In genomic region chr9:75610571-75611493, GRCm38 (mm10) we compare ENCODE assay signal across 9 mouse cellular contexts. TPM values are rescaled to one million over a fixed set of nuclear protein-coding genes. Genes with fewer than 3 reads are reported as not detected.
DNase-seq lines count a peak whose midpoint lies in the region; ATAC-seq lines count a peak whose summit lies in the region.
"Had no signal": no experiment of that assay in that cellular context is flagged by ENCODE, and none has a peak within 500 bp of the region (broad histone marks: within the 10 kb centered on the region; RNA-seq: fewer than 3 reads in every experiment).

Gene Tmod2 (minus strand): TSS chr9:75611325.

- peak within 1 kb of the TSS; percentile 90 for H3K4me3 ChIP-seq in megakaryocyte, embryonic 14.5 days (replicated peaks)
- peak within 1 kb of the TSS; percentile 72 for H3K4me3 ChIP-seq in intestine, embryonic 15.5 days (replicated peaks)
- H3K4me3 ChIP-seq in limb, embryonic 15.5 days, result peak within 1 kb of the TSS; percentile 74

- H3K4me2 ChIP-seq in intestine, embryonic 15.5 days (replicated peaks), result peak within 1 kb of the TSS; percentile 100
- H3K4me2 ChIP-seq in limb, embryonic 15.5 days, result peak within 1 kb of the TSS; percentile 97

- peaks cover 61% of the 10 kb centered on the region for H3K27me3 ChIP-seq in megakaryocyte, embryonic 14.5 days (replicated peaks)
- no peaks in the 10 kb centered on the region; the same call in 1 of the 2 replicates for H3K27me3 ChIP-seq in intestine, embryonic 15.5 days (replicated peaks)
- 0 out of 2 replicates have a peak, but pooled peaks cover 7% of the 10 kb centered on the region for H3K27me3 ChIP-seq in limb, embryonic 15.5 days

- peaks cover 10% of the 10 kb centered on the region for H3K4me1 ChIP-seq in megakaryocyte, embryonic 14.5 days
- H3K4me1 ChIP-seq in intestine, embryonic 15.5 days (replicated peaks), result no peaks in the 10 kb centered on the region
- H3K4me1 ChIP-seq in limb, embryonic 15.5 days, result peaks cover 6% of the 10 kb centered on the region; the same call in 1 of the 2 replicates

- under 1% methylated on average over 74 of the region's 74 CpGs for WGBS in intestine, embryonic 15.5 days
- WGBS in limb, embryonic 15.5 days, result under 1% methylated on average over 74 of the region's 74 CpGs

- no peaks in the 10 kb centered on the region for H3K36me3 ChIP-seq in megakaryocyte, embryonic 14.5 days (replicated peaks; ENCODE audit: low read length)
- no peaks in the 10 kb centered on the region for H3K36me3 ChIP-seq in intestine, embryonic 15.5 days
- H3K36me3 ChIP-seq in limb, embryonic 15.5 days, result no peaks in the 10 kb centered on the region

- ATAC-seq in megakaryocyte, adult 5-6 weeks (ENCODE audit: poor library complexity, severe bottlenecking), result no peak
- peak; percentile 91 for ATAC-seq in intestine, embryonic 15.5 days
- ATAC-seq in limb, embryonic 15.5 days (ENCODE audit: insufficient number of reproducible peaks, low FRiP score, low TSS enrichment, low read depth), result peak; percentile 80

- no peaks in the 10 kb centered on the region for H3K9me3 ChIP-seq in megakaryocyte, embryonic 14.5 days
- H3K9me3 ChIP-seq in intestine, embryonic 15.5 days, result no peaks in the 10 kb centered on the region
- H3K9me3 ChIP-seq in limb, embryonic 15.5 days, result no peaks in the 10 kb centered on the region

- no peak within 1 kb of the TSS for H3K27ac ChIP-seq in intestine, embryonic 15.5 days
- H3K27ac ChIP-seq in limb, embryonic 15.5 days, result no peak within 1 kb of the TSS

- DNase-seq in embryo, embryonic 10.5 days (ENCODE audit: low spot score), result peak; percentile 83
- DNase-seq in gastrocnemius, postnatal 14 days, result peak; percentile 59
- DNase-seq in neural tube, embryonic 10.5 days (ENCODE audit: extremely low spot score, low spot score), result peak; percentile 84
- peak; percentile 37 for DNase-seq in urinary bladder, postnatal 14 days (ENCODE audit: low spot score)

- peak within 1 kb of the TSS; percentile 43 for H3K9ac ChIP-seq in intestine, embryonic 15.5 days
- H3K9ac ChIP-seq in limb, embryonic 15.5 days, result peak within 1 kb of the TSS; percentile 47

- intact Hi-C loops in gastrocnemius, postnatal 14 days (cut with DNase I; ENCODE audit: low total_unique reads), result no loop called here

RNA-seq across cellular contexts. Expression of gene Tmod2, which starts in this region (rescaled TPM):
- polyA plus RNA-seq in megakaryocyte, embryonic 14.5 days (2012; ENCODE audit: insufficient read depth, low replicate concordance), result not detected in 2 replicates
- not detected in 2 replicates for total RNA-seq in megakaryocyte, adult 5-6 weeks (2015)
- 0.41 TPM in 1 of 2 replicates, not detected in the other for total RNA-seq in megakaryocyte, adult 5-6 weeks (2017)
- 1 to 10 TPM; 7.2 to 8.9 TPM for total RNA-seq in gastrocnemius, postnatal 14 days (2021)
- polyA plus RNA-seq in intestine, embryonic 15.5 days (2015; fragmentation: Nextera tagmentation; extraction: Ambion mirVana), result 16.1 and 20.8 TPM in 2 replicates
- 21.8 and 27.4 TPM in 2 replicates for polyA plus RNA-seq in limb, embryonic 15.5 days (2015; fragmentation: Nextera tagmentation; extraction: Ambion mirVana)
- total RNA-seq: MEL had no signal

Comparison
In these comparisons a context has a peak if more than half of its experiments do, and no peak if none do; other contexts are left out.
1. RNA of gene Tmod2 (total RNA-seq): 7.2 to 8.9 TPM in gastrocnemius, postnatal 14 days; 0.41 TPM in megakaryocyte, adult 5-6 weeks; every median in the first group is over 4 times any median in the second.
2. RNA of gene Tmod2 (polyA plus RNA-seq): 21.8 to 27.4 TPM in limb, embryonic 15.5 days and 16.1 to 20.8 TPM in intestine, embryonic 15.5 days; not detected in megakaryocyte, embryonic 14.5 days; every median in the first group is over 10 times any median in the second.
3. Peak in every context shown above with its lines, with median percentiles within 50 percentile points of each other: H3K4me3 ChIP-seq and DNase-seq.